Mouse (Mus musculus): ENCODE measurements around the gene Kcnh4. TPM values are rescaled to one million over a fixed set of nuclear protein-coding genes. Genes with fewer than 3 reads are reported as not detected.

Kcnh4 gene
- total and polyA plus RNA-seq, 2 experiments from 2014 or later, result 4.2 to 12.9 TPM

- H3K27me3 ChIP-seq (ENCODE audit: insufficient read depth, low read length), result no peaks in the 10 kb centered on the region
- H3K27ac ChIP-seq, result peak overlapping the region; percentile 72; the same call in 1 of the 2 replicates
Observed at GRCm38 (mm10) chr11:100737105-100737733, 22.5 kb downstream of the Kcnh4 start.

DNA sequence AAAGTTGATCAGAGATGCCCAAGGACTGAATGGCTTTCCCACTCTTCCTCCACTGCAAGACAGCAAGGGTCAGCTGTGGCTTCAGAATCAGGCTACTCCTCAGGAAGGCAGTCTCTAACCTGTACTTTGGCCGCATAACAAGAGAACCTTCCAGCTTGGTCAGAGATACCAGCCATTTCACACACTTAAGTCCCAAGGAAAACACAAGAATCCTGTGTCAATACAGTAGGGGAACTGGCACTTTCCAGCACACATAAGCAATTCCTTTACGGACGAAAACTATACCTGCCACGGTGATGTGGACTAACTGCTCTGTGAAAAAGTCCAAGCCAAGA lies 23.0 kb downstream of the Kcnh4 start:
- H3K4me2 ChIP-seq (ENCODE audit: low read depth, low read length), result peak overlapping the region; percentile 84
- DNase-seq (ENCODE audit: low spot score) (no peak), ATAC-seq (no peak)
- peak overlapping the region; percentile 73; the same call in 1 of the 2 replicates for H3K9ac ChIP-seq (replicated peaks; ENCODE audit: low read length)
- TF ChIP-seq CTCF (IDR thresholded peaks at IDR 0.05; ENCODE audit: low read depth), result no peak
- no peaks in the 10 kb centered on the region for H3K9me3 ChIP-seq (ENCODE audit: low read length)
- H3K4me1 ChIP-seq (ENCODE audit: insufficient read depth, low read length), result peaks cover 13% of the 10 kb centered on the region
- H3K27ac ChIP-seq, result no peak overlapping the region
- 85% methylated on average over 4 of the region's 4 CpGs for WGBS
- peak overlapping the region; percentile 84 for H3K4me3 ChIP-seq (ENCODE audit: low read length)
- no peaks in the 10 kb centered on the region for H3K27me3 ChIP-seq (ENCODE audit: insufficient read depth, low read length)
- no peaks in the 10 kb centered on the region for H3K36me3 ChIP-seq (ENCODE audit: insufficient read depth, low read length)

More at GRCm38 (mm10) chr11:100737105-100737733, 22.5 kb downstream of the Kcnh4 start:
- Histone ChIP-seq H3K4me3 (ENCODE audit: low read length) (peak overlapping the region; percentile 84), H3K4me2 (ENCODE audit: low read depth, low read length) (peak overlapping the region; percentile 84), H3K9ac (replicated peaks; ENCODE audit: low read length) (peak overlapping the region; percentile 73), H3K4me1 (ENCODE audit: insufficient read depth, low read length) (peaks cover 13% of the 10 kb centered on the region), H3K9me3 (ENCODE audit: low read length) (no peaks in the 10 kb centered on the region), H3K36me3 (ENCODE audit: insufficient read depth, low read length) (no peaks in the 10 kb centered on the region)
- no peak for DNase-seq (ENCODE audit: low spot score)
- ATAC-seq, result no peak
- WGBS, result 3% methylated on average over 13 of the region's 13 CpGs
- no peak for TF ChIP-seq CTCF (IDR thresholded peaks at IDR 0.05; ENCODE audit: low read depth)

DNA sequence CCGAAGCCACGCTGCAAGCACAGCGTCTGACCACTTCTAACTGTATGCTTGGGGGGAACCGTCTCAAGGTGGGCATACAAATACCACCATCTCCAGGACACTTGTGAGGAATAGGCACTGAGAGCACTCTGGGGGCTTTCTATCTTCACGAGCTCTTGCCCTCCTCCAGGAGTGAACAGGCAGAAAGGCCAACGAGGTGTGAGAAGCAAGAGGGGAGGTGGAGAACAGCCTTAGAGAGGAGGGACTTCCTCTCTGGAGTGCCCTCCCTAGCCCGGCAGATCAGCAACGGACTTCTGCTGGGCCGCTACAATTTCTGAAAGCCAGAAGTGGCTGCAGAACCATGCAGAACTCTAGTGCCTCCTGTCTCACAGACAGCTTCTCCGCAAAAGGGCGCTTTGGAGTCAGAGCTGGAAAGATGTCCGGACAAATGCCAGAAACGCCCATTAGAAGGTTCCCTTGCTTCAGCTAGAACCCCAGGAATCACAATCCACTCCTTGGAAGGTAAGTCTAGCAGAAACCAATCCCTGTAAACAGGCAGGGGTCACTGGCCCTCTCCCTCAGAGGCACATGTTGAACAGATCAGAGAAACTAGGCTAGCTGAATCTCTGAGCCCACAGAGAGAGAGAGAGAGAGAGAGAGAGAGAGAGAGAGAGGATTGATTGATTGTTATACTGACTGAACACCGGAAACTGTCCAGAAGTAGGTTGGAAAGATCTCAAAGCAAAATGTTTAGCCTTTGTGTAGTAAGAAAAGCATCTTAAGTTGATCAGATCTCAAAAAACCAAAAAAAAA lies 23.6 kb downstream of the Kcnh4 start:
- H3K27me3 ChIP-seq (ENCODE audit: insufficient read depth, low read length), result no peaks in the 10 kb centered on the region
- no peak overlapping the region for H3K27ac ChIP-seq
- H3K9ac ChIP-seq (replicated peaks; ENCODE audit: low read length), result 0 out of 2 replicates have a peak overlapping the region, but pooled peaks have one; percentile 17
- H3K36me3 ChIP-seq (ENCODE audit: insufficient read depth, low read length), result no peaks in the 10 kb centered on the region
- ATAC-seq (no peak), DNase-seq (ENCODE audit: low spot score) (no peak)
- no peak for TF ChIP-seq CTCF (IDR thresholded peaks at IDR 0.05; ENCODE audit: low read depth)
- peaks cover 13% of the 10 kb centered on the region for H3K4me1 ChIP-seq (ENCODE audit: insufficient read depth, low read length)
- WGBS, result 80% methylated on average over 14 of the region's 14 CpGs
- peak overlapping the region; percentile 84 for H3K4me2 ChIP-seq (ENCODE audit: low read depth, low read length)
- H3K9me3 ChIP-seq (ENCODE audit: low read length), result no peaks in the 10 kb centered on the region
- no peak overlapping the region for H3K4me3 ChIP-seq (ENCODE audit: low read length)

DNA sequence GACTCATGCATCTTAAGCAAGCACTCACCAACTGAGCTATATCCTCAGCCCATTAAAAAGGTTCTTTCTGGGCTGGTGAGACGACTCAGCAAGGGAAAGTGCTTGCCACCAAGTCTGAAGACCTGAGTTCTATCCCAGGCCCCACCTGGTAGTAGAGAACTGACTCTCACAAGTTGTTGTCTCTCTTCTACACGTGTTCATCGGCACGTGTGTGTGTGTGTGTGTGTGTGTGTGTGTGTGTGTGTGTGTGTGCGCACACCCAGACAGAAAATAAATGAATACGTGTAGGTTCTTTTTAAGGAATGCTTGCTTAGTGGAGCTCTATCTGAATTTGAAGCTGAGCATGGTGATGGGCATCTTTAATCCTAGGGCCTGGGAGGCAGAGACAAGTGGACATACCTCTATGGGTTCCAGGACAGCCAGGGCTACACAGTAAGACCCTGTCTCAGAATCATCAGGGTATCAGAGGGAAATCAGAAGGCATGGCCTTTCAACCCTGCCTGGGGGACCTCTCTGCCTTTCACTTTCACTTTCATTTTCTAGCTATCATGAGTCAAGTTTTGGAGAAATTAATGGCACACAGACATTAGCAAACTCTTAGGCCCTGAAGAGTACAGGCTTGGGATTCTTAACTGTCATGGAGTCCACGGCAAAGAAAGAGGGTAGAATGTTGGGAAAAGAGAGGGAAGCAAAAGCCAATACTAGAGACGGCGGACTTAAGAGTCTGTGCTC lies 24.4 kb downstream of the Kcnh4 start:
- Histone ChIP-seq H3K4me2 (ENCODE audit: low read depth, low read length) (no peak overlapping the region), H3K9ac (replicated peaks; ENCODE audit: low read length) (no peak overlapping the region), H3K27me3 (ENCODE audit: insufficient read depth, low read length) (no peaks in the 10 kb centered on the region), H3K27ac (no peak overlapping the region), H3K9me3 (ENCODE audit: low read length) (no peaks in the 10 kb centered on the region), H3K4me1 (ENCODE audit: insufficient read depth, low read length) (peaks cover 13% of the 10 kb centered on the region), H3K4me3 (ENCODE audit: low read length) (no peak overlapping the region), H3K36me3 (ENCODE audit: insufficient read depth, low read length) (no peaks in the 10 kb centered on the region)
- no peak for ATAC-seq
- no peak for DNase-seq (ENCODE audit: low spot score)
- 89% methylated on average over 9 of the region's 9 CpGs for WGBS
- TF ChIP-seq CTCF (IDR thresholded peaks at IDR 0.05; ENCODE audit: low read depth), result no peak

DNA sequence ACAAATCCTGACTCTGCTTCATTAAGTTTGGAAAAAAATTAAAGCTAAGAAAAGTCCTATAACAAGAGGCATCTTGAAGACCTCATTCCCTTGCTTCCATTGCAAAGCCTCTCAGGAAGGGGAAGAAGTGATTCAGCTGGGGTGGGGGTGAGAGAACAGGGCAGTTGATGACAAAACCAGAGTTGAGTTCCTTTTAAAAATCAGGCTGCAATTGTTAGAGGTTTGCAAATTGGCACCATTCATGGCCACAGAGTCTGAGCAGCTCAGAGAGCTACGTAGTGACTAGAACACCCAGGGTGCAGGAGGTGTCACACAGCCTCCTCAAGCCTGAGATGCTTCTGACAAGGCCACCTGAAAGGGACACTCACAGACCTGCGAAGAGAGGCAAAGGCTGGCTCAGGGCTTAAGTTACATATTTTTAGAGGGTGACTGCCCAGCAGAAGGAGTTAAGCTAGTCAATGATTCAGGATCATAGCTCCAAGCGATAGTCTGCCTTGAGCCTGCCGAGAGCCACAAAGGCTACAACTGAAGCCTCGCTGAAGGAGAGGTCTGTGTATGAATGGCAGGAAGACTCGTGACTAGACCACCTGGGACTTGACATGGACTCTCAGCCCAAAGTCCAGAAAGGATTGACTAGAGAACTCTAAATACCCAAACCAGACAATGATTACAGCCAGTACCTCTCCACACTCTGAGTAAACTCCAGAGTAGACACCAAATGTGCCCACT lies 29.1 kb downstream of the Kcnh4 start:
- no peak overlapping the region for H3K27ac ChIP-seq
- H3K36me3 ChIP-seq (ENCODE audit: insufficient read depth, low read length), result peaks cover 6% of the 10 kb centered on the region; the same call in 1 of the 2 replicates
- ATAC-seq, result no peak
- no peak for DNase-seq (ENCODE audit: low spot score)
- 78% methylated on average over 6 of the region's 6 CpGs for WGBS
- H3K27me3 ChIP-seq (ENCODE audit: insufficient read depth, low read length), result no peaks in the 10 kb centered on the region
- H3K4me2 ChIP-seq (ENCODE audit: low read depth, low read length), result no peak overlapping the region
- H3K4me1 ChIP-seq (ENCODE audit: insufficient read depth, low read length), result no peaks in the 10 kb centered on the region
- no peak for TF ChIP-seq CTCF (IDR thresholded peaks at IDR 0.05; ENCODE audit: low read depth)
- no peak overlapping the region for H3K4me3 ChIP-seq (ENCODE audit: low read length)
- no peak overlapping the region for H3K9ac ChIP-seq (replicated peaks; ENCODE audit: low read length)
- H3K9me3 ChIP-seq (ENCODE audit: low read length), result no peaks in the 10 kb centered on the region

DNA sequence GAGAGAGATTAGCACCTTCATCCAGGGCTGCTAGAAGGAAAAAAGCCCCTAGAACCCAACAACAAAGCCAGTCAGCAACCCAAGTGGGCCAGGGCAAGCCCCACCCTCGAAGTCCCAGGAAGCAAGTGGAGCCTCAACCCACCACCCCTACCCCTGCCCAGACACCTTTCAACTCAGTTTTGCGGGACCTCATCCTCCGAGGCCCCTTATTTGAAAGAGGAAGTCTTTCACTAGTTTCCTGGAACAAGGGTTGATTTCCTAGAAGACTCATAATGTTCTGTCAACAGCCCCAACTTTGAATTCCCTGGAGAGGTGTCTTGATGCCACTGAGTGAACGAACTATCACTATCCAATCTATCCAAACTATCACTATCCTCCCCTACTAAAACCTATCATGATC lies 29.8 kb downstream of the Kcnh4 start:
- no peak for ATAC-seq
- WGBS, result 92% methylated on average over 4 of the region's 4 CpGs

More for the DNA sequence above, 29.8 kb downstream of the Kcnh4 start:
- DNase-seq (ENCODE audit: low spot score), result no peak
- Histone ChIP-seq H3K36me3 (ENCODE audit: insufficient read depth, low read length) (peaks cover 6% of the 10 kb centered on the region; the same call in 1 of the 2 replicates), H3K27ac (no peak overlapping the region), H3K9ac (replicated peaks; ENCODE audit: low read length) (no peak overlapping the region), H3K4me2 (ENCODE audit: low read depth, low read length) (no peak overlapping the region), H3K4me1 (ENCODE audit: insufficient read depth, low read length) (no peaks in the 10 kb centered on the region), H3K4me3 (ENCODE audit: low read length) (no peak overlapping the region), H3K27me3 (ENCODE audit: insufficient read depth, low read length) (no peaks in the 10 kb centered on the region), H3K9me3 (ENCODE audit: low read length) (no peaks in the 10 kb centered on the region)
- no peak for TF ChIP-seq CTCF (IDR thresholded peaks at IDR 0.05; ENCODE audit: low read depth)
